Mouse (Mus musculus) ES-E14 (cell line): ENCODE measurements at regions not wholly inside any gene's neighbourhood (a gene's known extent, or its start where the extent isn't known, plus 50 kb on each side); places are given as distances from the start of the nearest gene placed in this dataset.

ENCODE experiments used
- CHD2 ChIP-seq: IDR thresholded peaks from 2 replicates; pipeline ENCODE4 v1.6.1; 2014; ENCODE audit warnings: mild to moderate bottlenecking, low read depth, low read length, inconsistent platforms
- HCFC1 ChIP-seq: IDR thresholded peaks from 2 replicates; pipeline ENCODE4 v1.6.1; 2012; ENCODE audit warnings: low read length, inconsistent platforms, borderline replicate concordance; ENCODE audit not compliant: insufficient read depth
- MAFK ChIP-seq: IDR thresholded peaks from 2 replicates; pipeline ENCODE4 v1.6.1; 2014; ENCODE audit warnings: mild to moderate bottlenecking, low read depth, low read length, inconsistent platforms; ENCODE audit not compliant: insufficient read depth

DNA sequence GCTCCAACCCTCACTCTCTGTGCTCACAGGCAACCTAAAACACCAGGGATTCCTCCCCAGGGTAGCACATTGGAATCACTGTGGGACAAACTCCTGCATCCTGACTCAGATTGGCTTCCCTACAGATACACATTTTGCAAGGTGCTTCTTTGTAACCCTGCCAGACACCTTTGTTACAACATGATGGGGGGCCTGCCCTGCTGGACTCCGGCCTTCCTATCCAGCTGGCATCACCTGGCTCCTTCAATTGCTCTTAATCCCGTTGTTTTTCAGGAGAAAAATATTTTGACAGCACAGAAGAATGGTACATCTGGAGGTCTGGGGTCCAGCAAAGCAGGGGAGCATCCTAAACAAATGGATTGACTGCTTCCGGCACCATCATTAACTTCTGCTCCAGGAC, 242.8 kb downstream of the Snx10 start:
- TF ChIP-seq HCFC1 (no peak), CHD2 (no peak), MAFK (no peak)
